Mouse (Mus musculus) hindbrain, embryonic 10.5 days (tissue): Measurements from ENCODE around the gene Slc39a3. TPM values are rescaled to one million over a fixed set of nuclear protein-coding genes. Genes with fewer than 3 reads are reported as not detected.
A peak's percentile ranks its signal among the peaks of the same experiment; 100 is the strongest.
"Not testable (repeated sequence)": the region's sequence is repeated elsewhere in the genome, so short reads cannot be mapped to it uniquely, and the experiment has no call there.

Experiments
- DNase-seq: peaks from one replicate; pipeline ENCODE4 v3.0.0-alpha.2; 2017; ENCODE audit warnings: low spot score
- H3K27ac ChIP-seq: fragments of 300-500 bp; sonication (generic); 2 replicates; pipeline ENCODE4 v1.5.1; 2016; ENCODE audit warnings: mild to moderate bottlenecking, moderate library complexity
- H3K27me3 ChIP-seq: fragments of 300-500 bp; sonication (generic); 2 replicates; pipeline ENCODE4 v1.6.1; 2016; ENCODE audit warnings: mild to moderate bottlenecking; ENCODE audit not compliant: poor library complexity, insufficient read depth, severe bottlenecking
- H3K36me3 ChIP-seq: fragments of 300-500 bp; sonication (generic); 2 replicates; pipeline ENCODE4 v1.6.1; 2016; ENCODE audit warnings: mild to moderate bottlenecking, moderate library complexity
- H3K4me1 ChIP-seq: fragments of 300-500 bp; sonication (generic); replicated peaks from 2 replicates; pipeline ENCODE4 v1.6.1; 2016; ENCODE audit warnings: mild to moderate bottlenecking
- H3K4me3 ChIP-seq: fragments of 300-500 bp; sonication (generic); 2 replicates; pipeline ENCODE4 v1.5.1; 2016; ENCODE audit warnings: mild to moderate bottlenecking, moderate library complexity
- H3K9me3 ChIP-seq: fragments of 300-500 bp; sonication (generic); 2 replicates; pipeline ENCODE4 v1.6.1; 2016; ENCODE audit warnings: mild to moderate bottlenecking, moderate library complexity
- WGBS: fragments of 180-500 bp; shearing (Covaris S2); methylation state at CpG from one replicate; pipeline ENCODE4 v1.1.7; 2016; 5-methylcytosine and 5-hydroxymethylcytosine counted together
- polyA plus RNA-seq: library from polyadenylated mRNA; unstranded; fragments of >200 nt; fragmentation: Nextera tagmentation; extraction: Ambion mirVana; gene quantifications from 2 replicates; pipeline ENCODE4 v1.2.1, GENCODE M21; 2016

Gene Slc39a3
- polyA plus RNA-seq, result 16.9 and 26.7 TPM in 2 replicates

- peak within 1 kb of the TSS; percentile 67 for H3K4me3 ChIP-seq
- no peaks in the 10 kb centered on the region for H3K9me3 ChIP-seq
- no peaks in the 10 kb centered on the region for H3K27me3 ChIP-seq
- H3K36me3 ChIP-seq, result peaks cover 7% of the 10 kb centered on the region; the same call in 1 of the 2 replicates
- peak; percentile 98 for DNase-seq
- peak within 1 kb of the TSS; percentile 86 for H3K27ac ChIP-seq
- 1% methylated on average over 35 of the region's 35 CpGs for WGBS
- peaks cover 14% of the 10 kb centered on the region for H3K4me1 ChIP-seq
Measured at GRCm38 (mm10) chr10:81036988-81037580, at the start of gene Slc39a3. Gene Slc39a3, minus strand, starts transcription at chr10:81037426.

- Histone ChIP-seq H3K27me3 (no peaks in the 10 kb centered on the region), H3K9me3 (no peaks in the 10 kb centered on the region), H3K4me3 (no peak overlapping the region), H3K4me1 (peaks cover 14% of the 10 kb centered on the region), H3K36me3 (peaks cover 16% of the 10 kb centered on the region), H3K27ac (no peak overlapping the region)
- WGBS, result 41% methylated on average over 2 of the region's 2 CpGs
- no peak for DNase-seq
Measured at GRCm38 (mm10) chr10:81087021-81087420, 49.8 kb upstream of the Slc39a3 start.

GRCm38 (mm10) chr10:81082168-81082960 is 45.1 kb upstream of the Slc39a3 start:
- H3K9me3 ChIP-seq, result no peaks in the 10 kb centered on the region
- no peaks in the 10 kb centered on the region for H3K27me3 ChIP-seq
- peak overlapping the region; percentile 23; the same call in 1 of the 2 replicates for H3K27ac ChIP-seq
- DNase-seq, result peak; percentile 68
- peaks cover 63% of the 10 kb centered on the region for H3K36me3 ChIP-seq
- 82% methylated on average over 7 of the region's 7 CpGs for WGBS
- H3K4me3 ChIP-seq, result no peak overlapping the region
- peaks cover 7% of the 10 kb centered on the region; the same call in 1 of the 2 replicates for H3K4me1 ChIP-seq

- Histone ChIP-seq H3K36me3 (peaks cover 85% of the 10 kb centered on the region), H3K27me3 (no peaks in the 10 kb centered on the region), H3K9me3 (no peaks in the 10 kb centered on the region), H3K4me3 (no peak overlapping the region), H3K4me1 (peaks cover 10% of the 10 kb centered on the region), H3K27ac (no peak overlapping the region)
- 95% methylated on average over 31 of the region's 31 CpGs for WGBS
- DNase-seq, result no peak
Measured at GRCm38 (mm10) chr10:81080008-81080655, 42.9 kb upstream of the Slc39a3 start.

- Histone ChIP-seq H3K9me3 (no peaks in the 10 kb centered on the region), H3K4me3 (no peak overlapping the region), H3K36me3 (peaks cover 100% of the 10 kb centered on the region), H3K27me3 (no peaks in the 10 kb centered on the region), H3K27ac (no peak overlapping the region), H3K4me1 (peaks cover 10% of the 10 kb centered on the region)
- no peak for DNase-seq
- WGBS, result 93% methylated on average over 11 of the region's 11 CpGs
Measured at GRCm38 (mm10) chr10:81077916-81078315, 40.7 kb upstream of the Slc39a3 start.

- 88% methylated on average over 1 of the region's 1 CpGs for WGBS
- Histone ChIP-seq H3K36me3 (peaks cover 99% of the 10 kb centered on the region), H3K9me3 (no peaks in the 10 kb centered on the region), H3K4me1 (peaks cover 7% of the 10 kb centered on the region), H3K27me3 (no peaks in the 10 kb centered on the region), H3K27ac (no peak overlapping the region), H3K4me3 (no peak overlapping the region)
- no peak for DNase-seq
Measured at GRCm38 (mm10) chr10:81076356-81076755, 39.1 kb upstream of the Slc39a3 start.

- Histone ChIP-seq H3K27me3 (no peaks in the 10 kb centered on the region), H3K27ac (no peak overlapping the region), H3K4me1 (peaks cover 13% of the 10 kb centered on the region), H3K9me3 (no peaks in the 10 kb centered on the region), H3K4me3 (no peak overlapping the region), H3K36me3 (peaks cover 93% of the 10 kb centered on the region)
- DNase-seq, result no peak
- 83% methylated on average over 8 of the region's 8 CpGs for WGBS
Measured at GRCm38 (mm10) chr10:81075734-81076133, 38.5 kb upstream of the Slc39a3 start.

GRCm38 (mm10) chr10:81073464-81073863 is 36.2 kb upstream of the Slc39a3 start:
- Histone ChIP-seq H3K27me3 (no peaks in the 10 kb centered on the region), H3K27ac (no peak overlapping the region), H3K4me1 (peaks cover 32% of the 10 kb centered on the region), H3K4me3 (no peak overlapping the region; the same call in 1 of the 2 replicates), H3K9me3 (no peaks in the 10 kb centered on the region), H3K36me3 (peaks cover 70% of the 10 kb centered on the region)
- WGBS, result 68% methylated on average over 7 of the region's 7 CpGs
- no peak for DNase-seq

- peaks cover 58% of the 10 kb centered on the region for H3K36me3 ChIP-seq
- no peak for DNase-seq
- H3K4me3 ChIP-seq, result no peak overlapping the region
- H3K9me3 ChIP-seq, result no peaks in the 10 kb centered on the region
- no peak overlapping the region for H3K27ac ChIP-seq
- H3K27me3 ChIP-seq, result no peaks in the 10 kb centered on the region
- H3K4me1 ChIP-seq, result peaks cover 32% of the 10 kb centered on the region
- 94% methylated on average over 8 of the region's 8 CpGs for WGBS
Measured at GRCm38 (mm10) chr10:81072290-81072689, 35.1 kb upstream of the Slc39a3 start.

- Histone ChIP-seq H3K27me3 (no peaks in the 10 kb centered on the region), H3K4me1 (peaks cover 32% of the 10 kb centered on the region), H3K27ac (peak within 1 kb of the TSS; percentile 86), H3K4me3 (peak within 1 kb of the TSS; percentile 75), H3K36me3 (peaks cover 34% of the 10 kb centered on the region), H3K9me3 (no peaks in the 10 kb centered on the region)
- peak; percentile 100 for DNase-seq
- under 1% methylated on average over 35 of the region's 35 CpGs for WGBS
Measured at GRCm38 (mm10) chr10:81069836-81070235, 32.6 kb upstream of the Slc39a3 start, which contains the start of gene Thop1. Gene Thop1, plus strand, starts transcription at chr10:81070035.

- H3K27ac ChIP-seq, result peak overlapping the region; percentile 86; the same call in 1 of the 2 replicates
- DNase-seq, result no peak
Measured at GRCm38 (mm10) chr10:81068706-81069105, 31.5 kb upstream of the Slc39a3 start.

GRCm38 (mm10) chr10:81064519-81064918 is 27.3 kb upstream of the Slc39a3 start:
- 87% methylated on average over 8 of the region's 8 CpGs for WGBS
- H3K4me3 ChIP-seq, H3K36me3 ChIP-seq, H3K27me3 ChIP-seq, H3K9me3 ChIP-seq, DNase-seq, H3K27ac ChIP-seq: not testable (repeated sequence)
- peaks cover 13% of the 10 kb centered on the region for H3K4me1 ChIP-seq

More at GRCm38 (mm10) chr10:81068706-81069105, 31.5 kb upstream of the Slc39a3 start:
- no peaks in the 10 kb centered on the region for H3K27me3 ChIP-seq
- 74% methylated on average over 5 of the region's 5 CpGs for WGBS
- peaks cover 22% of the 10 kb centered on the region for H3K36me3 ChIP-seq
- H3K4me3 ChIP-seq, result peak overlapping the region; percentile 75
- peaks cover 32% of the 10 kb centered on the region for H3K4me1 ChIP-seq
- H3K9me3 ChIP-seq, result no peaks in the 10 kb centered on the region
